Mouse (Mus musculus) CH12.LX (cell line): Measurements from ENCODE around the gene Mettl16.

ENCODE experiments used
- CHD2 ChIP-seq: IDR thresholded peaks from 2 replicates; pipeline ENCODE4 v1.6.1; 2011; ENCODE audit warnings: low read length, improper control_type of control experiment
- CTCF ChIP-seq, 2 experiments: IDR thresholded peaks in 1 of 2; conservative IDR thresholded peaks in 1 of 2; 2 replicates each; pipeline ENCODE4 v1.5.1; 2011 to 2012; ENCODE audit warnings: low read depth in 2 of 2, low read length in 2 of 2, improper control_type of control experiment in 1 of 2, inconsistent platforms in 1 of 2, mild to moderate bottlenecking in 1 of 2, moderate library complexity in 1 of 2
- E2F4 ChIP-seq: IDR thresholded peaks from 2 replicates; pipeline ENCODE4 v1.6.1; 2011; ENCODE audit warnings: low read depth, low read length, improper control_type of control experiment; ENCODE audit not compliant: insufficient replicate concordance
- EP300 ChIP-seq: IDR thresholded peaks from 2 replicates; pipeline ENCODE4 v1.6.1; 2011; ENCODE audit warnings: low read length, improper control_type of control experiment
- HCFC1 ChIP-seq: IDR thresholded peaks from 2 replicates; pipeline ENCODE4 v1.6.1; 2012; ENCODE audit warnings: low read depth, mild to moderate bottlenecking, inconsistent platforms, low read length, improper control_type of control experiment
- MEF2A ChIP-seq: IDR thresholded peaks from 2 replicates; pipeline ENCODE4 v1.6.1; 2014; ENCODE audit warnings: low read depth, mild to moderate bottlenecking, inconsistent platforms, low read length, improper control_type of control experiment, borderline replicate concordance
- PAX5 ChIP-seq: IDR thresholded peaks from 2 replicates; pipeline ENCODE4 v1.6.1; 2012; ENCODE audit warnings: low read length, inconsistent platforms, mixed read lengths
- RAD21 ChIP-seq: IDR thresholded peaks from 2 replicates; pipeline ENCODE4 v1.6.1; 2011; ENCODE audit warnings: low read depth, mild to moderate bottlenecking, low read length, improper control_type of control experiment, moderate library complexity
- RCOR1 ChIP-seq: conservative IDR thresholded peaks from 2 replicates; pipeline ENCODE4 v1.6.1; 2012; ENCODE audit warnings: low read depth, mild to moderate bottlenecking, inconsistent platforms, low read length, improper control_type of control experiment
- TBP ChIP-seq: conservative IDR thresholded peaks from 2 replicates; pipeline ENCODE4 v1.6.1; 2011; ENCODE audit warnings: low read depth, low read length, improper control_type of control experiment
- TCF12 ChIP-seq: IDR thresholded peaks from 2 replicates; pipeline ENCODE4 v1.6.1; 2014; ENCODE audit warnings: low read depth, mild to moderate bottlenecking, inconsistent platforms, low read length, improper control_type of control experiment
- ZC3H11A ChIP-seq: IDR thresholded peaks from 2 replicates; pipeline ENCODE4 v1.6.1; 2012; ENCODE audit warnings: low read depth, mild to moderate bottlenecking, inconsistent platforms, low read length, improper control_type of control experiment
- ZKSCAN1 ChIP-seq: IDR thresholded peaks from 2 replicates; pipeline ENCODE4 v1.6.1; 2012; ENCODE audit warnings: low read depth, inconsistent platforms, low read length, improper control_type of control experiment, borderline replicate concordance

DNA sequence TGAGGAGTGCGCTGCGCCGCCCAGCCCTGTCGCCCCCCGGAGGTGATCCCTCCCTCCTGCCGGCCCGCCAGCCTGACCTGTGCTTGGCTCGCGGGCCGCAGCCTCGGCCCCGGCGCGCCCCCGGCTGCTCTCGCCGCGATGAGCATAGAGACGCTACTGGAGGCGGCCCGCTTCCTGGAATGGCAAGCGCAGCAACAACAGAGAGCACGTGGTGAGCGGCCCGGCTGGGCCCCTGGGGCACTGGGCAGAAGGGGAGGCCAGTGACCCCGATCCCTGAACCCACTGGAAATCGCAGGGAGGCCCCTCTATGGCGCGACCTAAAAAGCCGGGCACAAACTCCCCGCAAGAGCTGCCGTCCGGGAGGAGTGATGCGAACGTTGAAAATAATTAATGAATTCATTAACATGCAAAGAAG is 60.6 kb downstream of the Mettl16 start:
- TF ChIP-seq TCF12 = no peak
- TF ChIP-seq RCOR1 = no peak
- TF ChIP-seq CTCF (conservative IDR thresholded peaks at IDR 0.05 in 1 of 2, IDR thresholded peaks at IDR 0.05 in 1 of 2; ENCODE audit: low read depth in 2 of 2, low read length in 2 of 2) = no peak
- no peak for TF ChIP-seq HCFC1
- no peak for TF ChIP-seq EP300
- TF ChIP-seq PAX5 = no peak
- TF ChIP-seq RAD21 = no peak
- TF ChIP-seq CHD2 = no peak
- TF ChIP-seq TBP = no peak
- TF ChIP-seq ZKSCAN1 = no peak
- TF ChIP-seq ZC3H11A = no peak
- TF ChIP-seq E2F4 = no peak
- TF ChIP-seq MEF2A = no peak
